Mouse (Mus musculus) midbrain, embryonic 11.5 days (tissue): Measurements from ENCODE around the gene Sorcs1. TPM values are rescaled to one million over a fixed set of nuclear protein-coding genes. Genes with fewer than 3 reads are reported as not detected.

Source experiments
- ATAC-seq: fragments of 200-750 bp; cut with Nextera tagmentation; 2 replicates; pipeline ENCODE4 v1.8.0; 2017; ENCODE audit warnings: moderate TSS enrichment, moderate library complexity; ENCODE audit not compliant: low FRiP score
- DNase-seq: peaks from one replicate; pipeline ENCODE4 v3.0.0; 2015; ENCODE audit warnings: low spot score; ENCODE audit errors: missing footprints
- H3K27ac ChIP-seq: fragments of 300-500 bp; sonication (generic); 2 replicates; pipeline ENCODE4 v1.5.1; 2014; ENCODE audit warnings: low read depth, low read length
- H3K27me3 ChIP-seq: fragments of 300-500 bp; sonication (generic); 2 replicates; pipeline ENCODE4 v1.6.1; 2014; ENCODE audit warnings: mild to moderate bottlenecking, low read length, moderate library complexity, mixed read lengths; ENCODE audit not compliant: control insufficient read depth, insufficient read depth
- H3K36me3 ChIP-seq: fragments of 300-500 bp; sonication (generic); 2 replicates; pipeline ENCODE4 v1.6.1; 2014; ENCODE audit warnings: mild to moderate bottlenecking, low read length, moderate library complexity, mixed read lengths; ENCODE audit not compliant: control insufficient read depth, insufficient read depth
- H3K4me1 ChIP-seq: fragments of 300-500 bp; sonication (generic); 2 replicates; pipeline ENCODE4 v1.6.1; 2014; ENCODE audit warnings: low read length; ENCODE audit not compliant: control insufficient read depth, insufficient read depth
- H3K4me2 ChIP-seq: fragments of 300-500 bp; sonication (generic); 2 replicates; pipeline ENCODE4 v1.6.1; 2014; ENCODE audit warnings: mild to moderate bottlenecking, moderate library complexity
- H3K4me3 ChIP-seq: fragments of 300-500 bp; sonication (generic); 2 replicates; pipeline ENCODE4 v1.5.1; 2014; ENCODE audit warnings: low read depth, low read length
- H3K9ac ChIP-seq: fragments of 300-500 bp; sonication (generic); 2 replicates; pipeline ENCODE4 v1.6.1; 2014; ENCODE audit warnings: low read length
- H3K9me3 ChIP-seq: fragments of 300-500 bp; sonication (generic); 2 replicates; pipeline ENCODE4 v1.6.1; 2016; ENCODE audit warnings: low read length; ENCODE audit not compliant: control insufficient read depth
- WGBS: fragments of 180-500 bp; shearing (Covaris S2); extraction: QIAGEN DNeasy Blood & Tissue Kit; methylation state at CpG from one replicate; pipeline ENCODE4 v1.1.7; 2014; 5-methylcytosine and 5-hydroxymethylcytosine counted together
- polyA plus RNA-seq: library from polyadenylated mRNA; unstranded; fragments of >200 nt; fragmentation: Nextera tagmentation; extraction: Ambion mirVana; gene quantifications from 2 replicates; pipeline ENCODE4 v1.2.1, GENCODE M21; 2014

The Sorcs1 gene
- polyA plus RNA-seq, 1 experiment from 2014 or later = 2.0 TPM

GRCm38 (mm10) chr19:50366446-50366845 is 312.0 kb downstream of the Sorcs1 start:
- ATAC-seq = no peak
- H3K9me3 ChIP-seq = no peaks in the 10 kb centered on the region
- 76% methylated on average over 3 of the region's 3 CpGs for WGBS
- H3K36me3 ChIP-seq = no peaks in the 10 kb centered on the region
- H3K4me1 ChIP-seq = no peaks in the 10 kb centered on the region
- no peaks in the 10 kb centered on the region for H3K27me3 ChIP-seq
- H3K27ac ChIP-seq = no peak overlapping the region
- H3K4me3 ChIP-seq = no peak overlapping the region
- H3K4me2 ChIP-seq = no peak overlapping the region
- no peak overlapping the region for H3K9ac ChIP-seq
- no peak for DNase-seq

DNA sequence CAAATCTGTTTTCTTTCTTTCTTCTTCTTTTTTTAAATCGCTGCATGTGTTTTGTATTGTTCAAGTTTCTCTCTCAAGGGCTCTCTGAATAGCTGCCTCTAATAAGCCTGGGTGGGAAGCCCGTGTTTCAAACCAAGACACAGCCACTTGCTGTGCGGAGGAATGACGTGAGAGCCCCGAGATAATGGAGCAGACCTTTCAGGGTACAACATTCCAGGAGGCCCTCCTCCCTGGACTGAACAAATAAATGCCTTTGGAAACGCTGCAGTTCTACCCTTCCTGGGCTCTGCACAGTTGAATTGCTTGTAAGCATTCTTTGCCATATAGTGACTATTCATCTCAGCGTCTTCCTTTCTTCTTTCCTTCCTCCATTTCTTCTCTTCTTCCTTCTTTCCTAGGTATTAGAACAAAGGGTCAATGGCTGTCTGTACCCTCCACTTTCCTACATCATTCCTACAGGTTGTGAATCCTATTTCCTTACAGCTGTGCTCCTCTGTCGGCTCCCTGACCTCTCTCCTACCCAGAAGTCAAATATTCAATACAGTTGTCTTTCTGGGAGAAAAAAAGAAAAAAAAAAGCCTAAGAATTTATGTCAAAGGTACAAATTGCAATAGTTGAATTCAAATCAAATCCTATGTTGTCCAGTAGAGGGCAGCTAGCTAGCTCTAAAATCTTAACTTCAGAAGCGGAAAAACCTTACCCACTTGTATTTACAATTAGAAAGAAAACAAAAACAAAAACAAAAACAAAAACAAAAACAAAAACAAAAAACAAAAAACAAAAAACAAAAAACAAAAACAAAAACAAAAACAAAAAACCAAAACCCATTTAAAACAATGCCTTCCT is 315.6 kb downstream of the Sorcs1 start:
- Histone ChIP-seq H3K36me3 (no peaks in the 10 kb centered on the region), H3K27me3 (no peaks in the 10 kb centered on the region), H3K4me2 (peak overlapping the region; percentile 13; the same call in 1 of the 2 replicates), H3K4me3 (no peak overlapping the region), H3K4me1 (no peaks in the 10 kb centered on the region), H3K9me3 (no peaks in the 10 kb centered on the region), H3K9ac (no peak overlapping the region), H3K27ac (peak overlapping the region; percentile 32)
- DNase-seq (peak; percentile 93), ATAC-seq (peak; percentile 92)
- 13% methylated on average over 9 of the region's 9 CpGs for WGBS

DNA sequence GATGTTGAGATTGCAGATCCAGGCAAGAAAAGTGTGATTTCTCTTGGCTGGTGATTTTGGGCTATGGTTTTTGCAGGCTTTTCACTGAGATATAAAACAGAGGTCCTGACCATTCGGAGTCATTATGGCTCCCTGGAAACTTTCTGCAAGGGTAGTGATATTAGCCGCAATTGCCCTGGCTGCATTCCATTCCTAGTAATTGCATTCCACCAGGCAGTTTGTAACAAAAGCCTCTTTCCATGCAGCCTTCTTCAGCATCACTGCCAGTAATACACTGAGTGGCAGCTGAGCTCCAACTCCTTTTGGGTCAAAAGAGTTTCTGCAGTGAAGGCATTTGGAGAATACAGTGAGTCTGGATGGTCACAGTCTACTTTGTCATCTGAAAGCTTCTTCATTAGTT is 319.9 kb downstream of the Sorcs1 start:
- no peaks in the 10 kb centered on the region for H3K36me3 ChIP-seq
- H3K4me3 ChIP-seq = no peak overlapping the region
- no peaks in the 10 kb centered on the region for H3K27me3 ChIP-seq
- H3K27ac ChIP-seq = no peak overlapping the region
- no peaks in the 10 kb centered on the region for H3K4me1 ChIP-seq
- no peaks in the 10 kb centered on the region for H3K9me3 ChIP-seq
- no peak for ATAC-seq
- H3K4me2 ChIP-seq = no peak overlapping the region
- 66% methylated on average over 2 of the region's 2 CpGs for WGBS
- no peak overlapping the region for H3K9ac ChIP-seq
- no peak for DNase-seq

- H3K4me2 ChIP-seq = no peak overlapping the region
- 90% methylated on average over 8 of the region's 8 CpGs for WGBS
- no peak overlapping the region for H3K9ac ChIP-seq
- H3K9me3 ChIP-seq = no peaks in the 10 kb centered on the region
- H3K4me1 ChIP-seq = no peaks in the 10 kb centered on the region
- H3K27me3 ChIP-seq = no peaks in the 10 kb centered on the region
- no peak for DNase-seq
- no peaks in the 10 kb centered on the region for H3K36me3 ChIP-seq
- ATAC-seq = no peak
- no peak overlapping the region for H3K4me3 ChIP-seq
- H3K27ac ChIP-seq = no peak overlapping the region
Measured at GRCm38 (mm10) chr19:50339211-50339610, 339.2 kb downstream of the Sorcs1 start.

- H3K27me3 ChIP-seq = no peaks in the 10 kb centered on the region
- H3K4me1 ChIP-seq = no peaks in the 10 kb centered on the region
Measured at GRCm38 (mm10) chr19:50336751-50337150, 341.7 kb downstream of the Sorcs1 start.

DNA sequence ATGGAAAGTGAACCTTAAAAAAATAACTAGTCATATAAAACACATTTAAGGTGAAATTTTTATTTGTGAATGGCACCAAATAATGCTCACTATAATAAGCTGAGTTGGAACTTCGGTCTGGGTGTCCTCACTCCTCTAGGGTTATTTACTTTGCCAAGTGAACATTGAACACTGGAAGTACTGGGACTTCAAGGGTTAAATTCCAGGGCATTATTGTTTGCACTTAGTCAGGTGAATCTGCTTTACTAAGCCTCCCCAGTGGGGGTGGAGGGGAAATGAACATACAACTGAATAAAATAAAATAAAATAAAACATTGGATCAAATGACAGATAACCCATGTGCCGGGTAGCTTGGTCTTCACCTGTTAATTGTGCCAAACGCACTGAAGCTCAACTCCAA is 347.3 kb downstream of the Sorcs1 start:
- DNase-seq = no peak
- Histone ChIP-seq H3K4me2 (no peak overlapping the region), H3K9me3 (no peaks in the 10 kb centered on the region), H3K27ac (no peak overlapping the region), H3K4me3 (no peak overlapping the region), H3K4me1 (no peaks in the 10 kb centered on the region), H3K27me3 (no peaks in the 10 kb centered on the region), H3K36me3 (no peaks in the 10 kb centered on the region), H3K9ac (no peak overlapping the region)
- 74% methylated on average over 3 of the region's 3 CpGs for WGBS
- no peak for ATAC-seq

More at GRCm38 (mm10) chr19:50336751-50337150, 341.7 kb downstream of the Sorcs1 start:
- Histone ChIP-seq H3K4me2 (no peak overlapping the region), H3K9me3 (no peaks in the 10 kb centered on the region), H3K36me3 (no peaks in the 10 kb centered on the region), H3K27ac (no peak overlapping the region), H3K9ac (no peak overlapping the region), H3K4me3 (no peak overlapping the region)
- DNase-seq = no peak
- 88% methylated on average over 3 of the region's 3 CpGs for WGBS
- ATAC-seq = no peak

- H3K4me2 ChIP-seq = no peak overlapping the region
- no peaks in the 10 kb centered on the region for H3K27me3 ChIP-seq
- H3K36me3 ChIP-seq = no peaks in the 10 kb centered on the region
- H3K4me1 ChIP-seq = no peaks in the 10 kb centered on the region
- H3K9me3 ChIP-seq = no peaks in the 10 kb centered on the region
- H3K9ac ChIP-seq = no peak overlapping the region
- DNase-seq = no peak
- no peak overlapping the region for H3K4me3 ChIP-seq
- no peak overlapping the region for H3K27ac ChIP-seq
- 88% methylated on average over 8 of the region's 8 CpGs for WGBS
- ATAC-seq = no peak
Measured at GRCm38 (mm10) chr19:50327804-50328203, 350.6 kb downstream of the Sorcs1 start.

DNA sequence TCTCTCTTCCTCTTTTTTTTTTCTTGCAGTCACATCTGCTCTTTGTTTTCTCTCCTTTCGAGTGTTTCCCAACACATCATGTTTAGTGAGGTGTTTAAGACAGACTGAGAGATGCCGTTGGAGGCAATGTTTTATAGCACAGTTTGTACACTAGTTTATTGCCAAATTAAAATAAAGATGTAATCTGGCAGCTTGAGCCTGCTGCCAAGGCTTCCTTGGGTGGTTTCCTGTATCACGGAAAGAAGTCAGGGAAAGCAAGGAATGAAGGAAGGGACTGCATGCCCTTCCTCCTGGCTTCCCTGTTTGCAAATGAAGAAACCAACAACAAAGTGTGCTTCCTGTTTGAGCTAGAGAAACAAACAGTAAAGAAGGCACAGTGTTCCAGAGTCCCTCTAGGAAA is 352.3 kb downstream of the Sorcs1 start:
- H3K27ac ChIP-seq = no peak overlapping the region
- DNase-seq = no peak
- H3K36me3 ChIP-seq = no peaks in the 10 kb centered on the region
- no peaks in the 10 kb centered on the region for H3K27me3 ChIP-seq
- H3K9ac ChIP-seq = no peak overlapping the region
- no peaks in the 10 kb centered on the region for H3K4me1 ChIP-seq
- no peak for ATAC-seq
- no peak overlapping the region for H3K4me2 ChIP-seq
- 84% methylated on average over 3 of the region's 3 CpGs for WGBS
- H3K4me3 ChIP-seq = no peak overlapping the region
- no peaks in the 10 kb centered on the region for H3K9me3 ChIP-seq

DNA sequence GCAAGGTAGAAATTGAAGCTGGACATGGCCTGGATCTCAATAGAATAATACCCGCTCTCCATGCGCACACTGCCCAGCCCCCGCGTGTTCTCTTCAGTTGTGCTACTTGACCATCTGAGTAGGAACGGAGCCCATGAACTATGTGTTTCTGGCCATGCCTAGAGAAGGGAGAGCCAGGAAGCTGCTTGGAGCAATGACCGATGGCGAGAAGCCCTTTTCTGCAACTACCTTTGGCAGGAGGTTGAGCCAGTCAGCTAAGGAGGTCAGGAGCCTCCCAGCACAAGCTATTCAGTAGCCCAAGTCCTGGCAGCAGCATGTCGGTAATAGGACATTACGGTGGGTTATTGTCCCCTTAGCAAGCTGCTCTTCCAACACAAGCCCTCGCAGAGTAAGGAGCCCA is 352.8 kb downstream of the Sorcs1 start:
- no peaks in the 10 kb centered on the region for H3K9me3 ChIP-seq
- DNase-seq = no peak
- no peak overlapping the region for H3K27ac ChIP-seq
- no peaks in the 10 kb centered on the region for H3K36me3 ChIP-seq
- H3K4me1 ChIP-seq = no peaks in the 10 kb centered on the region
- H3K9ac ChIP-seq = no peak overlapping the region
- no peak for ATAC-seq
- H3K4me3 ChIP-seq = no peak overlapping the region
- WGBS = 90% methylated on average over 10 of the region's 10 CpGs
- H3K4me2 ChIP-seq = no peak overlapping the region
- H3K27me3 ChIP-seq = no peaks in the 10 kb centered on the region
